17 mouse cellular contexts compared by ENCODE assay signal in the genomic region with DNA sequence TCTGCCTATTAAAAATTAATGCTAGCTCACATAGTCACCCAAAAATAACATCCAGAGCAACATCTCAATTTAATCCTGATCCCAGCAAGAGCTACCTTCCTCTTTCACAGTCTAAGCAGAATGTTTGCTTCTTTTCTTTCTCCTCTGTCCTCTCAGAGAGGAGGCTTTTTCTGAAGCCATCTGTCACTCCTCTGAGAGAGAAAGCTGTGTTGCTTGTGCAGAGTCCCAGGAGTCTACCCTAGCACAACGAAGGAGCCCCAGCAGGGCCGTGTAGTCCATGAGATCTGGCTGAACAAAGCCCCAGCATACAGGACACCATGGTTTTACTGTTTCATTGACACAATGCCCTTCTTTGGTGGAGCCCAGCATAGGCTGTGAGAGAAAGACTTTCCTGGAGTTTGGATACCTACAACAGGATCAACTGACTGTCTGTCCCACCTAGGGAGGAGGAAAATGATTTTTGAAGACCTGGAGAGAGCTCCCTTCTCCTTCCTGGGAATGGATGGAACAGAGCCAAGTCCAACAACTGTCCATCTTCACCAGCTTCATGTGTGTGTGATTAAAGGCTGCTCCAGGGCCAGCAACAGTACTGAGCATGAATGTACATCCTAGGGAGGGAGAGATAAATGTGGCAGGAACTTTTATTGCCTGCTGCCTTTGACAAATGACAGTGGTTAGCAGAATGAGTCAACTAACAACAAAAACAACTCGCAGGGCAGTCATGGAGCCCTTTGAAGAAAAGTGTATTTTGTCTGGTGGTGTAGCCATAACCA.
DNase-seq lines count a peak whose midpoint lies in the region; ATAC-seq and TF ChIP-seq lines count a peak whose summit lies in the region.
"Had no signal": no experiment of that assay in that cellular context is flagged by ENCODE, and none has a peak within 500 bp of the region (broad histone marks: within the 10 kb centered on the region; RNA-seq: fewer than 3 reads in every experiment).

No protein-coding gene starts in this region.

- DNase-seq in forebrain, postnatal 0 days, result no peak
- peak; percentile 11 to 34 for DNase-seq in layer of hippocampus, adult 18-20 months (ENCODE audit: low spot score in 2 of 2)
- DNase-seq in layer of hippocampus, postnatal 25 days (ENCODE audit: extremely low spot score in 1 of 2, low spot score in 1 of 2), result no peak
- DNase-seq in brain, adult 2 months (ENCODE audit: low read depth, low spot score), result peak; percentile 67
- DNase-seq in lung, postnatal 25 days (ENCODE audit: low spot score), result no peak
- no peak for DNase-seq in adrenal gland, postnatal 36 days
- DNase-seq: adrenal gland, adult 8-10 months; gastrocnemius, postnatal 25 days; layer of hippocampus, postnatal 36 days; lung, embryonic 14.5 days had no signal

- no peak; the same call in 1 of the 2 replicates for ATAC-seq in forebrain, embryonic 12.5 days (ENCODE audit: low FRiP score)
- no peak for ATAC-seq in forebrain, postnatal 0 days
- peak; percentile 50; the same call in 1 of the 2 replicates for ATAC-seq in forebrain, embryonic 16.5 days
- ATAC-seq: intestine, postnatal 0 days had no signal

- no peak overlapping the region for H3K9ac ChIP-seq in forebrain, embryonic 12.5 days
- H3K9ac ChIP-seq in forebrain, postnatal 0 days, result no peak overlapping the region
- no peak overlapping the region for H3K9ac ChIP-seq in forebrain, embryonic 16.5 days (replicated peaks; ENCODE audit: low read depth, low read length)
- H3K9ac ChIP-seq: heart, embryonic 15.5 days; limb, embryonic 12.5 days; lung, embryonic 14.5 days had no signal

- H3K4me2 ChIP-seq in forebrain, embryonic 12.5 days, result no peak overlapping the region
- H3K4me2 ChIP-seq in forebrain, postnatal 0 days (ENCODE audit: low read depth), result no peak overlapping the region
- no peak overlapping the region for H3K4me2 ChIP-seq in forebrain, embryonic 16.5 days (ENCODE audit: low read length)
- H3K4me2 ChIP-seq: heart, embryonic 15.5 days; limb, embryonic 12.5 days; lung, embryonic 14.5 days had no signal

- H3K4me3 ChIP-seq in forebrain, embryonic 12.5 days (replicated peaks), result no peak overlapping the region
- H3K4me3 ChIP-seq in forebrain, postnatal 0 days (ENCODE audit: low read depth, low read length), result no peak overlapping the region
- no peak overlapping the region for H3K4me3 ChIP-seq in forebrain, embryonic 16.5 days (replicated peaks; ENCODE audit: low read length)
- H3K4me3 ChIP-seq: erythroblast, embryonic 14.5 days; heart, embryonic 15.5 days; limb, embryonic 12.5 days had no signal

- H3K27ac ChIP-seq in forebrain, embryonic 12.5 days, result peak overlapping the region; percentile 73; the same call in 1 of the 2 replicates
- H3K27ac ChIP-seq in forebrain, postnatal 0 days (ENCODE audit: low read depth, low read length), result no peak overlapping the region
- no peak overlapping the region for H3K27ac ChIP-seq in forebrain, embryonic 16.5 days (ENCODE audit: low read length)
- H3K27ac ChIP-seq: heart, embryonic 15.5 days; limb, embryonic 12.5 days; stomach, postnatal 0 days had no signal

- 0 out of 2 replicates have a peak, but pooled peaks cover 4% of the 10 kb centered on the region for H3K27me3 ChIP-seq in forebrain, embryonic 12.5 days
- no peaks in the 10 kb centered on the region for H3K27me3 ChIP-seq in forebrain, postnatal 0 days (ENCODE audit: insufficient read depth, low read length)
- H3K27me3 ChIP-seq in forebrain, embryonic 16.5 days (replicated peaks; ENCODE audit: control insufficient read depth, insufficient read depth, low read length), result no peaks in the 10 kb centered on the region
- H3K27me3 ChIP-seq: limb, embryonic 12.5 days had no signal

- peaks cover 12% of the 10 kb centered on the region for H3K4me1 ChIP-seq in forebrain, embryonic 12.5 days
- no peaks in the 10 kb centered on the region for H3K4me1 ChIP-seq in forebrain, postnatal 0 days (ENCODE audit: insufficient read depth)
- peaks cover 3% of the 10 kb centered on the region for H3K4me1 ChIP-seq in forebrain, embryonic 16.5 days (replicated peaks; ENCODE audit: control insufficient read depth, insufficient read depth, low read length)
- H3K4me1 ChIP-seq: heart, embryonic 15.5 days had no signal

- TF ChIP-seq CTCF in forebrain, postnatal 0 days (IDR thresholded peaks at IDR 0.05; ENCODE audit: low read depth), result no peak

- H3K36me3 ChIP-seq in forebrain, embryonic 12.5 days (replicated peaks), result no peaks in the 10 kb centered on the region
- H3K36me3 ChIP-seq in forebrain, postnatal 0 days (ENCODE audit: insufficient read depth), result no peaks in the 10 kb centered on the region
- no peaks in the 10 kb centered on the region for H3K36me3 ChIP-seq in forebrain, embryonic 16.5 days (ENCODE audit: control insufficient read depth, insufficient read depth)
- H3K36me3 ChIP-seq: heart, embryonic 15.5 days; limb, embryonic 12.5 days had no signal

- no peaks in the 10 kb centered on the region for H3K9me3 ChIP-seq in forebrain, embryonic 12.5 days
- no peaks in the 10 kb centered on the region for H3K9me3 ChIP-seq in forebrain, postnatal 0 days (ENCODE audit: low read length)
- H3K9me3 ChIP-seq in forebrain, embryonic 16.5 days (ENCODE audit: control insufficient read depth, low read length), result no peaks in the 10 kb centered on the region
- H3K9me3 ChIP-seq: heart, embryonic 15.5 days; limb, embryonic 12.5 days had no signal

- 57% methylated on average over 3 of the region's 3 CpGs for whole genome bisulfite sequencing in forebrain, embryonic 12.5 days
- 35% methylated on average over 3 of the region's 3 CpGs for WGBS in forebrain, postnatal 0 days
- WGBS in forebrain, embryonic 16.5 days, result 37% methylated on average over 3 of the region's 3 CpGs

Comparison
In these comparisons a context has a peak if more than half of its experiments do, and no peak if none do; other contexts are left out.
1. DNase-seq: peak in layer of hippocampus, adult 18-20 months (2 of 2) and brain, adult 2 months (single experiment); none in forebrain, postnatal 0 days (single experiment), layer of hippocampus, postnatal 25 days (0 of 2), lung, postnatal 25 days (single experiment) and adrenal gland, postnatal 36 days (0 of 2).